Mouse (Mus musculus): Measurements from ENCODE around the gene Fan1.

- TF ChIP-seq CTCF (IDR thresholded peaks at IDR 0.05; ENCODE audit: low read depth), result no peak
- no peak for TF ChIP-seq EP300 (IDR thresholded peaks at IDR 0.05; ENCODE audit: low read depth)
Measured at GRCm38 (mm10) chr7:64391479-64391878, 17.6 kb upstream of the Fan1 start.
